10 mouse cellular contexts compared by ENCODE assay signal in genomic region chr8:80610549-80611440, GRCm38 (mm10). TPM values are rescaled to one million over a fixed set of nuclear protein-coding genes. Genes with fewer than 3 reads are reported as not detected.
DNase-seq lines count a peak whose midpoint lies in the region; ATAC-seq lines count a peak whose summit lies in the region.
"Had no signal": no experiment of that assay in that cellular context is flagged by ENCODE, and none has a peak within 500 bp of the region (broad histone marks: within the 10 kb centered on the region; RNA-seq: fewer than 3 reads in every experiment).

Gene Frem3, plus strand, starts transcription at chr8:80611080.

- peaks cover 8% of the 10 kb centered on the region for H3K4me1 ChIP-seq in heart, embryonic 12.5 days (replicated peaks)
- H3K4me1 ChIP-seq in forebrain, embryonic 14.5 days (ENCODE audit: control insufficient read depth, insufficient read depth, low read length), result peaks cover 3% of the 10 kb centered on the region; the same call in 1 of the 2 replicates
- H3K4me1 ChIP-seq in midbrain, embryonic 11.5 days (ENCODE audit: control insufficient read depth, insufficient read depth, low read length), result peaks cover 4% of the 10 kb centered on the region; the same call in 1 of the 2 replicates
- H3K4me1 ChIP-seq: liver, embryonic 15.5 days had no signal

- no peaks in the 10 kb centered on the region for H3K9me3 ChIP-seq in heart, embryonic 12.5 days (replicated peaks)
- no peaks in the 10 kb centered on the region for H3K9me3 ChIP-seq in forebrain, embryonic 14.5 days (replicated peaks; ENCODE audit: control insufficient read depth, low read length)
- H3K9me3 ChIP-seq in midbrain, embryonic 11.5 days (ENCODE audit: control insufficient read depth, low read length), result no peaks in the 10 kb centered on the region
- H3K9me3 ChIP-seq: liver, embryonic 15.5 days had no signal

- peak within 1 kb of the TSS; percentile 38 for H3K4me3 ChIP-seq in heart, embryonic 12.5 days
- peak within 1 kb of the TSS; percentile 19 for H3K4me3 ChIP-seq in forebrain, embryonic 14.5 days (ENCODE audit: low read depth, low read length)
- H3K4me3 ChIP-seq in midbrain, embryonic 11.5 days (ENCODE audit: low read depth, low read length), result peak within 1 kb of the TSS; percentile 11; the same call in 1 of the 2 replicates
- H3K4me3 ChIP-seq: erythroblast, embryonic 14.5 days; liver, embryonic 15.5 days had no signal

- no peak within 1 kb of the TSS; the same call in 1 of the 2 replicates for H3K9ac ChIP-seq in heart, embryonic 12.5 days
- no peak within 1 kb of the TSS; the same call in 1 of the 2 replicates for H3K9ac ChIP-seq in forebrain, embryonic 14.5 days (ENCODE audit: low read length)
- no peak within 1 kb of the TSS for H3K9ac ChIP-seq in midbrain, embryonic 11.5 days (ENCODE audit: low read length)
- H3K9ac ChIP-seq: liver, embryonic 15.5 days had no signal

- peak within 1 kb of the TSS; percentile 73 for H3K4me2 ChIP-seq in heart, embryonic 12.5 days
- H3K4me2 ChIP-seq in forebrain, embryonic 14.5 days (ENCODE audit: low read length), result peak within 1 kb of the TSS; percentile 47
- peak within 1 kb of the TSS; percentile 39 for H3K4me2 ChIP-seq in midbrain, embryonic 11.5 days
- H3K4me2 ChIP-seq: liver, embryonic 15.5 days had no signal

- ATAC-seq in heart, embryonic 12.5 days (ENCODE audit: insufficient number of reproducible peaks, low FRiP score), result no peak
- no peak for ATAC-seq in forebrain, embryonic 14.5 days
- ATAC-seq in midbrain, embryonic 11.5 days (ENCODE audit: low FRiP score), result no peak

- H3K27me3 ChIP-seq in heart, embryonic 12.5 days (replicated peaks), result peaks cover 28% of the 10 kb centered on the region
- peaks cover 15% of the 10 kb centered on the region for H3K27me3 ChIP-seq in forebrain, embryonic 14.5 days (replicated peaks; ENCODE audit: control insufficient read depth, insufficient read depth, low read length)
- H3K27me3 ChIP-seq in midbrain, embryonic 11.5 days (ENCODE audit: control insufficient read depth, insufficient read depth, low read length), result peaks cover 16% of the 10 kb centered on the region

- WGBS in heart, embryonic 12.5 days, result 3% methylated on average over 32 of the region's 32 CpGs
- under 1% methylated on average over 32 of the region's 32 CpGs for WGBS in forebrain, embryonic 14.5 days
- WGBS in midbrain, embryonic 11.5 days, result under 1% methylated on average over 32 of the region's 32 CpGs

- no peak for DNase-seq in heart, adult 18-20 months
- DNase-seq in ES-CJ7 (ENCODE audit: low read depth, low spot score), result peak; percentile 24
- peak; percentile 10 for DNase-seq in forebrain, embryonic 14.5 days (ENCODE audit: low spot score)
- peak; percentile 88 for DNase-seq in midbrain, embryonic 11.5 days (ENCODE audit: low spot score, missing footprints)
- DNase-seq in left cerebral cortex, adult 9 months (ENCODE audit: low spot score in 2 of 2), result no peak
- no peak for DNase-seq in adrenal gland, adult 2 months
- no peak for DNase-seq in lung, postnatal 4 days

- no peak within 1 kb of the TSS for H3K27ac ChIP-seq in heart, embryonic 12.5 days (ENCODE audit: poor library complexity, severe bottlenecking)
- no peak within 1 kb of the TSS for H3K27ac ChIP-seq in forebrain, embryonic 14.5 days (ENCODE audit: low read depth, low read length)
- no peak within 1 kb of the TSS for H3K27ac ChIP-seq in midbrain, embryonic 11.5 days (ENCODE audit: low read depth, low read length)
- H3K27ac ChIP-seq: liver, embryonic 15.5 days had no signal

- H3K36me3 ChIP-seq in heart, embryonic 12.5 days, result no peaks in the 10 kb centered on the region
- no peaks in the 10 kb centered on the region for H3K36me3 ChIP-seq in forebrain, embryonic 14.5 days (ENCODE audit: control insufficient read depth, insufficient read depth, low read length)
- no peaks in the 10 kb centered on the region for H3K36me3 ChIP-seq in midbrain, embryonic 11.5 days (ENCODE audit: control insufficient read depth, insufficient read depth, low read length)
- H3K36me3 ChIP-seq: liver, embryonic 15.5 days had no signal

RNA-seq across cellular contexts. Expression of gene Frem3, which starts in this region (rescaled TPM):
- polyA plus RNA-seq in heart, embryonic 12.5 days (2016; fragmentation: Nextera tagmentation; extraction: Ambion mirVana), result 0.36 and 0.38 TPM in 2 replicates
- total RNA-seq in heart, adult 18-20 months (2021), result under 1 TPM in 1 of 2 experiments, not detected in 1; 0.07 TPM
- 0.04 and 0.05 TPM in 2 replicates for polyA plus RNA-seq in forebrain, embryonic 14.5 days (2014; fragmentation: Nextera tagmentation; extraction: Ambion mirVana)
- 0.01 TPM in 1 of 2 replicates, not detected in the other for polyA plus RNA-seq in midbrain, embryonic 11.5 days (2014; fragmentation: Nextera tagmentation; extraction: Ambion mirVana)
- not detected for total RNA-seq in adrenal gland, adult 2 months (2021)
- not detected in 2 replicates for polyA plus RNA-seq in adrenal gland, adult 2 months (2012; rRNA removed)
- polyA plus RNA-seq: erythroblast, embryonic 14.5 days had no signal

Comparison
In these comparisons a context has a peak if more than half of its experiments do, and no peak if none do; other contexts are left out.
1. Peak in DNase-seq, H3K4me3 ChIP-seq and H3K4me2 ChIP-seq in forebrain, embryonic 14.5 days; RNA of the gene not detected or under 1 TPM.
2. Peak in DNase-seq, H3K4me3 ChIP-seq and H3K4me2 ChIP-seq in midbrain, embryonic 11.5 days; RNA of the gene not detected or under 1 TPM.